8 mouse cellular contexts compared by ENCODE assay signal in genomic region chr8:10006986-10007659, GRCm38 (mm10). TPM values are rescaled to one million over a fixed set of nuclear protein-coding genes. Genes with fewer than 3 reads are reported as not detected.
DNase-seq lines count a peak whose midpoint lies in the region; ATAC-seq and TF ChIP-seq lines count a peak whose summit lies in the region.

No protein-coding gene starts in this region.

- ATAC-seq in heart, postnatal 0 days (ENCODE audit: insufficient read depth, low read depth), result no peak
- peak; percentile 27; the same call in 1 of the 2 replicates for ATAC-seq in lung, embryonic 16.5 days (ENCODE audit: low read depth)

- no peaks in the 10 kb centered on the region for H3K27me3 ChIP-seq in C2C12 (ENCODE audit: control insufficient read depth, insufficient read depth, insufficient read length)
- H3K27me3 ChIP-seq in heart, postnatal 0 days (ENCODE audit: control insufficient read depth, insufficient read depth, low read length), result no peaks in the 10 kb centered on the region; the same call in 1 of the 2 replicates
- H3K27me3 ChIP-seq in lung, embryonic 16.5 days (ENCODE audit: control insufficient read depth, insufficient read depth, low read depth, low read length), result peaks cover 7% of the 10 kb centered on the region

- DNase-seq in ZHBTc4 (ENCODE audit: low read depth, low spot score) (peak; percentile 84), adipocyte (ENCODE audit: low spot score) (no peak)
- DNase-seq in embryo, embryonic 10.5 days (ENCODE audit: low spot score), result peak; percentile 69
- DNase-seq in heart, postnatal 0 days (ENCODE audit: low spot score), result no peak
- peak; percentile 23 to 27 for DNase-seq in layer of hippocampus, adult 2 months (ENCODE audit: low spot score in 2 of 2)
- peak; percentile 51 to 53 for DNase-seq in right cerebral cortex, postnatal 10 days (ENCODE audit: low spot score in 2 of 2)

- H3K4me2 ChIP-seq in heart, postnatal 0 days (ENCODE audit: low read depth, low read length), result peak overlapping the region; percentile 63
- peak overlapping the region; percentile 78 for H3K4me2 ChIP-seq in lung, embryonic 16.5 days (ENCODE audit: low read depth, low read length)

- H3K27ac ChIP-seq in heart, postnatal 0 days (ENCODE audit: low read depth), result no peak overlapping the region
- peak overlapping the region; percentile 59 for H3K27ac ChIP-seq in layer of hippocampus, adult 2 months
- H3K27ac ChIP-seq in lung, embryonic 16.5 days (ENCODE audit: low read length), result no peak overlapping the region

- no peak overlapping the region for H3ac ChIP-seq in C2C12 (ENCODE audit: control insufficient read depth, insufficient read length, low read depth)

- no peaks in the 10 kb centered on the region for H3K36me3 ChIP-seq in C2C12 (ENCODE audit: control insufficient read depth, insufficient read depth)
- no peaks in the 10 kb centered on the region for H3K36me3 ChIP-seq in heart, postnatal 0 days (replicated peaks; ENCODE audit: control insufficient read depth, insufficient read depth, low read length)
- H3K36me3 ChIP-seq in lung, embryonic 16.5 days (ENCODE audit: control insufficient read depth, insufficient read depth, low read length), result no peaks in the 10 kb centered on the region

- no peaks in the 10 kb centered on the region for H3K79me2 ChIP-seq in C2C12 (ENCODE audit: control insufficient read depth, insufficient read depth)

- H3K9ac ChIP-seq in heart, postnatal 0 days (replicated peaks; ENCODE audit: low read depth, low read length), result no peak overlapping the region; the same call in 1 of the 2 replicates
- H3K9ac ChIP-seq in lung, embryonic 16.5 days (ENCODE audit: low read length), result peak overlapping the region; percentile 53

- WGBS in heart, postnatal 0 days, result 6% methylated on average over 29 of the region's 29 CpGs
- WGBS in lung, embryonic 16.5 days, result 3% methylated on average over 29 of the region's 29 CpGs

- TF ChIP-seq CTCF in C2C12 (IDR thresholded peaks at IDR 0.05; ENCODE audit: control insufficient read depth, insufficient read depth, insufficient read length), result no peak
- no peak for TF ChIP-seq CTCF in heart, postnatal 0 days (IDR thresholded peaks at IDR 0.05; ENCODE audit: low read depth)
- TF ChIP-seq CTCF in layer of hippocampus, adult 2 months (conservative IDR thresholded peaks at IDR 0.05), result no peak

- no peak for TF ChIP-seq EP300 in heart, postnatal 0 days (IDR thresholded peaks at IDR 0.05; ENCODE audit: low read depth)

- no peak overlapping the region for H3K4me3 ChIP-seq in C2C12 (ENCODE audit: insufficient read depth, poor library complexity, severe bottlenecking)
- H3K4me3 ChIP-seq in heart, postnatal 0 days (ENCODE audit: low read depth, low read length), result peak overlapping the region; percentile 38
- H3K4me3 ChIP-seq in layer of hippocampus, adult 2 months, result peak overlapping the region; percentile 59
- H3K4me3 ChIP-seq in lung, embryonic 16.5 days (ENCODE audit: low read length), result peak overlapping the region; percentile 48

- no peaks in the 10 kb centered on the region for H3K79me3 ChIP-seq in C2C12 (ENCODE audit: low read depth)

- H3K9me3 ChIP-seq in heart, postnatal 0 days (replicated peaks; ENCODE audit: control insufficient read depth, low read length), result no peaks in the 10 kb centered on the region
- no peaks in the 10 kb centered on the region for H3K9me3 ChIP-seq in lung, embryonic 16.5 days (ENCODE audit: control insufficient read depth, low read length)

- H3K4me1 ChIP-seq in heart, postnatal 0 days (ENCODE audit: control insufficient read depth, insufficient read depth), result 0 out of 2 replicates have a peak, but pooled peaks cover 5% of the 10 kb centered on the region
- peaks cover 12% of the 10 kb centered on the region; the same call in 1 of the 2 replicates for H3K4me1 ChIP-seq in lung, embryonic 16.5 days (replicated peaks; ENCODE audit: control insufficient read depth, insufficient read depth, low read length)

TF ChIP-seq in C2C12, 6 proteins besides CTCF, POLR2A, EP300 and RAD21:
- TF ChIP-seq USF1 (IDR thresholded peaks at IDR 0.05; ENCODE audit: low read depth) (peak; percentile 48), MYOG (IDR thresholded peaks at IDR 0.05; ENCODE audit: control insufficient read depth, extremely low read depth, insufficient read length) (no peak), MYOD1 (IDR thresholded peaks at IDR 0.05; ENCODE audit: control insufficient read depth, insufficient read length, low read depth) (no peak), FOSL1 (IDR thresholded peaks at IDR 0.05; ENCODE audit: insufficient read depth, low read length, poor library complexity, severe bottlenecking) (no peak), MAX (IDR thresholded peaks at IDR 0.05) (no peak), CEBPB (IDR thresholded peaks at IDR 0.05; ENCODE audit: low read depth) (no peak)
TF ChIP-seq in C2C12: peak in this region for 1.

RNA-seq across cellular contexts. Expression of gene Tnfsf13b, which starts 0.9 kb away (rescaled TPM):
- polyA plus RNA-seq in C2C12 (2012; fragmentation: generic; extraction: Trizol), result 0.04 TPM
- total RNA-seq in heart, postnatal 0 days (2014; rRNA removed; ENCODE audit: low replicate concordance), result 6.2 TPM in 1 of 2 replicates, not detected in the other
- 0.36 and 0.47 TPM in 2 replicates for polyA plus RNA-seq in heart, postnatal 0 days (2015; fragmentation: Nextera tagmentation; extraction: Ambion mirVana)
- total RNA-seq in layer of hippocampus, adult 2 months (2021), result 1 to 10 TPM; 1.5 to 2.2 TPM
- polyA plus RNA-seq in lung, embryonic 16.5 days (2015; fragmentation: Nextera tagmentation; extraction: Ambion mirVana), result 1.4 and 1.5 TPM in 2 replicates

RNA-seq across cellular contexts. Expression of gene Abhd13, which starts 29.6 kb away (rescaled TPM):
- polyA plus RNA-seq in C2C12 (2012; fragmentation: generic; extraction: Trizol), result 6.4 TPM
- total RNA-seq in heart, postnatal 0 days (2014; rRNA removed; ENCODE audit: low replicate concordance), result 15.2 and 19.9 TPM in 2 replicates
- polyA plus RNA-seq in heart, postnatal 0 days (2015; fragmentation: Nextera tagmentation; extraction: Ambion mirVana), result 10.3 and 11.5 TPM in 2 replicates
- 10 to 100 TPM; 27.8 to 28.2 TPM for total RNA-seq in layer of hippocampus, adult 2 months (2021)
- polyA plus RNA-seq in lung, embryonic 16.5 days (2015; fragmentation: Nextera tagmentation; extraction: Ambion mirVana), result 13.8 and 15.0 TPM in 2 replicates

RNA-seq across cellular contexts. Expression of gene Lig4, which starts 29.6 kb away (rescaled TPM):
- polyA plus RNA-seq in C2C12 (2012; fragmentation: generic; extraction: Trizol), result 2.0 TPM
- total RNA-seq in heart, postnatal 0 days (2014; rRNA removed; ENCODE audit: low replicate concordance), result 0.11 and 1.9 TPM in 2 replicates
- 3.4 and 3.8 TPM in 2 replicates for polyA plus RNA-seq in heart, postnatal 0 days (2015; fragmentation: Nextera tagmentation; extraction: Ambion mirVana)
- total RNA-seq in layer of hippocampus, adult 2 months (2021), result 10 to 100 TPM; 11.2 to 11.6 TPM
- 5.3 and 5.7 TPM in 2 replicates for polyA plus RNA-seq in lung, embryonic 16.5 days (2015; fragmentation: Nextera tagmentation; extraction: Ambion mirVana)

Comparison
In these comparisons a context has a peak if more than half of its experiments do, and no peak if none do; other contexts are left out.
1. DNase-seq: peak in ZHBTc4 (single experiment), embryo, embryonic 10.5 days (single experiment), layer of hippocampus, adult 2 months (2 of 2) and right cerebral cortex, postnatal 10 days (2 of 2); none in heart, postnatal 0 days (single experiment) and adipocyte (single experiment).